Mouse (Mus musculus) intestine, embryonic 15.5 days (tissue): ENCODE measurements at regions not wholly inside any gene's neighbourhood (a gene's known extent, or its start where the extent isn't known, plus 50 kb on each side); places are given as distances from the start of the nearest gene placed in this dataset.

Experiments
- ATAC-seq: fragments of 200-750 bp; cut with Nextera tagmentation; 2 replicates; pipeline ENCODE4 v1.8.0; 2017; ENCODE audit warnings: moderate TSS enrichment, moderate library complexity
- H3K27ac ChIP-seq: fragments of 300-500 bp; sonication (generic); 2 replicates; pipeline ENCODE4 v1.5.1; 2015; ENCODE audit warnings: mild to moderate bottlenecking, inconsistent platforms
- H3K27me3 ChIP-seq: fragments of 300-500 bp; sonication (generic); replicated peaks from 2 replicates; pipeline ENCODE4 v1.6.1; 2015; ENCODE audit warnings: inconsistent platforms
- H3K36me3 ChIP-seq: fragments of 300-500 bp; sonication (generic); 2 replicates; pipeline ENCODE4 v1.6.1; 2015; ENCODE audit warnings: inconsistent platforms
- H3K4me1 ChIP-seq: fragments of 300-500 bp; sonication (generic); replicated peaks from 2 replicates; pipeline ENCODE4 v1.6.1; 2015; ENCODE audit warnings: inconsistent platforms
- H3K4me2 ChIP-seq: fragments of 300-500 bp; sonication (generic); replicated peaks from 2 replicates; pipeline ENCODE4 v1.6.1; 2015; ENCODE audit warnings: mild to moderate bottlenecking, inconsistent platforms
- H3K4me3 ChIP-seq: fragments of 300-500 bp; sonication (generic); replicated peaks from 2 replicates; pipeline ENCODE4 v1.5.1; 2015; ENCODE audit warnings: inconsistent platforms
- H3K9ac ChIP-seq: fragments of 300-500 bp; sonication (generic); 2 replicates; pipeline ENCODE4 v1.6.1; 2015; ENCODE audit warnings: inconsistent platforms
- H3K9me3 ChIP-seq: fragments of 300-500 bp; sonication (generic); 2 replicates; pipeline ENCODE4 v1.6.1; 2016; ENCODE audit warnings: inconsistent platforms
- WGBS: fragments of 180-500 bp; shearing (Covaris S2); methylation state at CpG from one replicate; pipeline ENCODE4 v1.1.7; 2015; 5-methylcytosine and 5-hydroxymethylcytosine counted together

DNA sequence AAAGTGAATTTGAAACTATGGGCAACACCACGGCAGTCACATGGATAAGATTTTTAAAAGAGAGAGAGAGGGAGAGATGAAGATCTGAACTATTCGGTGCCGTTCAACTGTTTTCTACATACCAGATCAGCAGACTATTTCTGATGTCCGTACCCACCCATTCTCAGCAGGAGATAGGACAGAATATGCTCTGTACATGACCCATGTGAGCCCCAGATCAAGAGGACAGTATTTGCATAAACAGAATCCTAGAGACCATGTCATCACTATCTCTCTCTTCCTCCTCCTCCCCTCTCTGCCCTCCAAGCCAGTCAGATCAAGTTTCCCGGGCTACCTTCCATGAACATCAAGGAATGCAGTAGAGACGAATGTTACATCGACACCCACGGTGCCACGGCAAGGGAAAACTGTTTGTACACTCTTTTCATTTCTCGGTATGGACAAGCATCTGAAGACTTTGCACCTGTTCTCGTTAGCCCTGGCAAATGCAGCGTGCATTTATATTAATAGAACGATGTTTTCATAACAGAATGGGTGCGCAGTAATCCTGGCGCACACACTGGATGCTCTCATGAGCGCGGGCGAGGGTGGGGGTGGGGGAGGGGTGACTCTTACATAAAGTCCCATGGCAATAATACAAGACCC lies 177.7 kb downstream of the Rps12 start:
- Histone ChIP-seq H3K9me3 (no peaks in the 10 kb centered on the region), H3K27me3 (no peaks in the 10 kb centered on the region), H3K9ac (no peak overlapping the region), H3K36me3 (no peaks in the 10 kb centered on the region), H3K4me3 (no peak overlapping the region), H3K4me1 (0 out of 2 replicates have a peak, but pooled peaks cover 6% of the 10 kb centered on the region), H3K27ac (no peak overlapping the region), H3K4me2 (no peak overlapping the region)
- no peak for ATAC-seq
- 86% methylated on average over 18 of the region's 18 CpGs for WGBS

DNA sequence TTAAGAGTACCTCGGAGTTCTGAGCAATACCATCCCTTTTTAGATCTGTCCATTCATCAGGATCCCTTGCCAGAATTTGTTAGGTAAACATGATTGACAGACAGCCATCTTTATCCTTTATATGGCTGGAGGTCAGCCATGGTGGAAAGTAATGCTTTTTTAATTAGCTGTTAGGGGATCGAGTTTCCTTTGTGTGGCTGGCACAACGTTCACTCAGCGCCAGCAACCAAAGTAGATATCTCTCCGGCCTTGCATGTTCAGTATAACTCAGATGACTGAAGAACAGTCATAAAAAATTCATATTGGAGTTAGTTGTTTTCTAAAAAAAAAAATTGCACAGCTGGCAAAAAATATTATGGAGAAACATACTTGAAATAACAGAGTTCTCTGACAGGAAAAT lies 186.4 kb downstream of the Rps12 start:
- H3K27me3 ChIP-seq, result no peaks in the 10 kb centered on the region
- H3K4me1 ChIP-seq, result no peaks in the 10 kb centered on the region
- no peaks in the 10 kb centered on the region for H3K36me3 ChIP-seq
- H3K9ac ChIP-seq, result no peak overlapping the region
- H3K4me3 ChIP-seq, result no peak overlapping the region
- WGBS, result 61% methylated on average over 5 of the region's 5 CpGs
- no peaks in the 10 kb centered on the region for H3K9me3 ChIP-seq
- H3K27ac ChIP-seq, result no peak overlapping the region
- ATAC-seq, result no peak
- H3K4me2 ChIP-seq, result no peak overlapping the region

DNA sequence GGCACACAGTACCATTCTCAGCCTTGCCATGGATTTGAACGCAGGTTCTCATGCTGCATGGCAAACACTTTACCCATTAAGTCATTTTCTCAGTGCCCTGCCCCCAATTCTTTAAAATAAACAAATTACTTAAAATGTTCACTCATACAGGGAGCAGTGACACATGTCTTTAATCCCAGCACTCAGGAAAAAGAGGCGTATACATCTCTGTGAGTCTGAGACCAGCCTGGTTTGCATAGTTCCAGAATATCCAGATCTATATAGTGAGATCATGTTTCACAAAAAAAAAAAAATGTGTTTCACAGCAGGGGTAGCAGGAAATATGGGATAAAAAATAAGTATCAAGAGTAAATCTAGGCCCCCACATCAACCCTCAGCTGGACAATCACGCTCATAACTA lies 191.5 kb downstream of the Rps12 start:
- WGBS, result 70% methylated on average over 3 of the region's 3 CpGs
- ATAC-seq, result no peak

GRCm38 (mm10) chr10:23580230-23580629 lies 206.8 kb downstream of the Rps12 start:
- 75% methylated on average over 5 of the region's 5 CpGs for WGBS
- no peak overlapping the region for H3K27ac ChIP-seq
- H3K4me3 ChIP-seq, result no peak overlapping the region
- no peak overlapping the region for H3K9ac ChIP-seq
- no peaks in the 10 kb centered on the region for H3K36me3 ChIP-seq
- H3K4me2 ChIP-seq, result no peak overlapping the region
- H3K27me3 ChIP-seq, result no peaks in the 10 kb centered on the region
- no peak for ATAC-seq
- H3K9me3 ChIP-seq, result no peaks in the 10 kb centered on the region
- no peaks in the 10 kb centered on the region for H3K4me1 ChIP-seq

More for the DNA sequence above, 191.5 kb downstream of the Rps12 start:
- H3K36me3 ChIP-seq, result no peaks in the 10 kb centered on the region
- H3K27me3 ChIP-seq, result no peaks in the 10 kb centered on the region
- H3K4me3 ChIP-seq, result no peak overlapping the region
- no peaks in the 10 kb centered on the region for H3K4me1 ChIP-seq
- no peak overlapping the region for H3K9ac ChIP-seq
- H3K9me3 ChIP-seq, result no peaks in the 10 kb centered on the region
- no peak overlapping the region for H3K27ac ChIP-seq
- H3K4me2 ChIP-seq, result no peak overlapping the region

GRCm38 (mm10) chr10:23571013-23571412 lies 216.1 kb downstream of the Rps12 start:
- Histone ChIP-seq H3K4me3 (no peak overlapping the region), H3K27me3 (no peaks in the 10 kb centered on the region), H3K9me3 (no peaks in the 10 kb centered on the region), H3K4me1 (no peaks in the 10 kb centered on the region), H3K36me3 (no peaks in the 10 kb centered on the region), H3K27ac (no peak overlapping the region), H3K9ac (no peak overlapping the region), H3K4me2 (no peak overlapping the region)
- WGBS, result 79% methylated on average over 4 of the region's 4 CpGs
- no peak for ATAC-seq

- no peak for ATAC-seq
- H3K4me2 ChIP-seq, result no peak overlapping the region
- H3K9me3 ChIP-seq, result no peaks in the 10 kb centered on the region
- H3K4me1 ChIP-seq, result no peaks in the 10 kb centered on the region
- H3K27me3 ChIP-seq, result no peaks in the 10 kb centered on the region
- no peak overlapping the region for H3K27ac ChIP-seq
- H3K36me3 ChIP-seq, result no peaks in the 10 kb centered on the region
- H3K4me3 ChIP-seq, result no peak overlapping the region
- no peak overlapping the region for H3K9ac ChIP-seq
Measured at GRCm38 (mm10) chr10:23569386-23569785, 217.7 kb downstream of the Rps12 start.

GRCm38 (mm10) chr10:23562273-23562885 lies 211.8 kb upstream of the Eya4 start:
- Histone ChIP-seq H3K4me1 (no peaks in the 10 kb centered on the region), H3K9ac (no peak overlapping the region), H3K9me3 (no peaks in the 10 kb centered on the region), H3K4me2 (no peak overlapping the region), H3K27me3 (no peaks in the 10 kb centered on the region), H3K27ac (no peak overlapping the region), H3K36me3 (no peaks in the 10 kb centered on the region), H3K4me3 (no peak overlapping the region)
- no peak for ATAC-seq
- 61% methylated on average over 5 of the region's 5 CpGs for WGBS

GRCm38 (mm10) chr10:23559980-23560658 lies 209.5 kb upstream of the Eya4 start:
- Histone ChIP-seq H3K27ac (no peak overlapping the region), H3K36me3 (no peaks in the 10 kb centered on the region), H3K4me2 (no peak overlapping the region), H3K9me3 (no peaks in the 10 kb centered on the region), H3K4me3 (no peak overlapping the region), H3K4me1 (no peaks in the 10 kb centered on the region), H3K27me3 (no peaks in the 10 kb centered on the region), H3K9ac (no peak overlapping the region)
- no peak for ATAC-seq

DNA sequence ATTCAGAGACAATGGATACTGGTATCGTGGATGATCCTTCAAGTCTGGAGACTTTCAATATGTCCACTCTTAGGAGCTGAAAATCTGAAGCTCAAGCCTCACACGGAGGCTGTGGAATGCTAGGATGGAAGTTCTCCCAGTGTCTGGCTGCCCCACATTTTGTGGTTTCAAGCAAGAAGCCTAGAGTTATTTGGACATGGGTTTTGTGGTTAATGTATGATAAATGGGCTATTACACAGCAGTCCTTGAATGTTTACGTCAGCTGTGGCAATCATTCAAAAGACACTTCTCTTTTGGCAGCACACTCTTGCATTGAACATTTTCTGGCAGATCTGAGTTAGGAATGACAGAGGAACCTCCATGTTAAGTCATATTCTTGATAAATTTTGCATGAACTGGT lies 207.2 kb upstream of the Eya4 start:
- no peak overlapping the region for H3K4me3 ChIP-seq
- no peaks in the 10 kb centered on the region for H3K9me3 ChIP-seq
- no peak overlapping the region for H3K9ac ChIP-seq
- 62% methylated on average over 3 of the region's 3 CpGs for WGBS
- ATAC-seq, result no peak
- no peak overlapping the region for H3K27ac ChIP-seq
- no peaks in the 10 kb centered on the region for H3K4me1 ChIP-seq
- no peaks in the 10 kb centered on the region for H3K36me3 ChIP-seq
- no peaks in the 10 kb centered on the region for H3K27me3 ChIP-seq
- H3K4me2 ChIP-seq, result no peak overlapping the region

- Histone ChIP-seq H3K36me3 (no peaks in the 10 kb centered on the region), H3K9ac (no peak overlapping the region), H3K4me1 (no peaks in the 10 kb centered on the region), H3K27me3 (no peaks in the 10 kb centered on the region), H3K9me3 (no peaks in the 10 kb centered on the region), H3K4me3 (no peak overlapping the region), H3K4me2 (no peak overlapping the region), H3K27ac (no peak overlapping the region)
- WGBS, result 50% methylated on average over 3 of the region's 3 CpGs
- ATAC-seq, result no peak
Measured at GRCm38 (mm10) chr10:23549207-23549606, 198.6 kb upstream of the Eya4 start.

DNA sequence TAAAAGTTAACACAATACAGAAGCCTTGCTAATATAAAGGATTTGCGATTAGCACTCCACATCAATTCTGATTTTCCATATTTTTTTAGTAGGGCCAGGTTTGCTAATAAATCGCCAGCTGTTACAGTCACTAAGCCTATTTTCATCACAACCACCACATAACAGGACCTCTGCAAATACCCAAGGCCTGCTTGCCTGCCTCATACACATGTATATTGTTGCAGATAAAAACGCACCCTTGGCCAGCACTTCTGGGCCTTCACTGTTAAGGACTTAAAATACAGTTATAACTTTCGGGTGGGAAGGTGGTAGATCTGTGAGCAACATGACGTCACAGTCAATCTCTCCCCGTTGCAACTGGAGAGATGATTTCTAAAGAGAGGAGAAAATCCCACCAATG lies 197.7 kb upstream of the Eya4 start:
- Histone ChIP-seq H3K36me3 (no peaks in the 10 kb centered on the region), H3K4me1 (no peaks in the 10 kb centered on the region), H3K27ac (no peak overlapping the region), H3K27me3 (no peaks in the 10 kb centered on the region), H3K4me2 (no peak overlapping the region), H3K9ac (no peak overlapping the region), H3K4me3 (no peak overlapping the region), H3K9me3 (no peaks in the 10 kb centered on the region)
- no peak for ATAC-seq
- 85% methylated on average over 6 of the region's 6 CpGs for WGBS

DNA sequence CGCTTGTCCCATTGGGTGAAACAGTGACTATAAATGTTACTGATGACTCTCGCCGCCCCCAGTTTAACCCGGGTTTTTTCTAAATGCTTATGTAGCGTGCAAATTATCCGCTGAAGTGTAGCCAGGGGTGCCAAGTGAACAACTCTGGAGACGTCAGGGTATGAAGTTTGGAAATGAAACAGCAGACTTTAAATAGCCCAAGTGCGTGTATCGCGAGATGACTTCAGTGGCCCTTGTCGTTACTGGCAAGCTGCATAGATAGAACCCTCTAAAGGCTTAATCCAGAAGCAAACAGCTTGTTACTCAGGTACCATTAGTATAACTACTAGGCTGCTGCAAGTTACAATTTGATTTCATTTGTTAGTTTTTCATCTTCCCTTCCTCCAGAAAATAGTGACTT lies 192.1 kb upstream of the Eya4 start:
- Histone ChIP-seq H3K27ac (no peak overlapping the region), H3K27me3 (no peaks in the 10 kb centered on the region), H3K4me3 (no peak overlapping the region), H3K9me3 (no peaks in the 10 kb centered on the region), H3K4me2 (no peak overlapping the region), H3K9ac (no peak overlapping the region), H3K4me1 (no peaks in the 10 kb centered on the region), H3K36me3 (no peaks in the 10 kb centered on the region)
- WGBS, result 78% methylated on average over 11 of the region's 11 CpGs
- no peak for ATAC-seq

DNA sequence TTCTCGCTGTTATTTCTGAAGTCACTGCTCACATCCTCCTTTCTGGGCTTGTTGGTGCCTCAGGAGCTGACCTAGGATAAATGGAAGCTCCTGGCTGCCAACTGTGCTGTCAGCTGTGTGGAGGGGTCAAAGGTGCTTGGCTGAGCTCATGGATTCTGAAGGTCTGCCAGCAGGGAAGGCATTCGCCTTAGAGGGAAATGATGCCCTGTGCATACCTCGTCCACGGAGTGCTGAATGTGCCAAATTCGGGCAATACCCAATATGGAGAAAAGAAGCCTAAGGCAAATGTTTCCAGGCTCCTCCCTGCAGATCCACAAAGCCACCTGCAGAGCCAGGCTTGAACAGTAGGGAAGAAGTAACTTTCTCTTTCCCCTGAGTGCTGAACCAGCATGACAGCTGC lies 191.3 kb upstream of the Eya4 start:
- Histone ChIP-seq H3K4me2 (no peak overlapping the region), H3K36me3 (no peaks in the 10 kb centered on the region), H3K4me3 (no peak overlapping the region), H3K4me1 (no peaks in the 10 kb centered on the region), H3K27ac (no peak overlapping the region), H3K27me3 (no peaks in the 10 kb centered on the region), H3K9me3 (no peaks in the 10 kb centered on the region), H3K9ac (no peak overlapping the region)
- 51% methylated on average over 5 of the region's 5 CpGs for WGBS
- ATAC-seq, result no peak
